Mouse (Mus musculus) myocyte (in vitro differentiated cells): ENCODE data around the gene Arap2. TPM values are rescaled to one million over a fixed set of nuclear protein-coding genes. Genes with fewer than 3 reads are reported as not detected.

ENCODE experiments used
- H3K27me3 ChIP-seq: one replicate; pipeline ENCODE4 v1.6.1; 2011; ENCODE audit not compliant: control insufficient read depth, insufficient read depth, insufficient read length
- H3K36me3 ChIP-seq: one replicate; pipeline ENCODE4 v1.6.1; 2011; ENCODE audit not compliant: control insufficient read depth, insufficient read depth
- H3K4me2 ChIP-seq: one replicate; pipeline ENCODE4 v1.6.1; 2011; ENCODE audit warnings: low read depth, control low read depth
- H3K4me3 ChIP-seq: one replicate; pipeline ENCODE4 v1.5.1; 2011; ENCODE audit warnings: mild to moderate bottlenecking, control low read depth, moderate library complexity
- H3K79me2 ChIP-seq: one replicate; pipeline ENCODE4 v1.6.1; 2011; ENCODE audit not compliant: control insufficient read depth, insufficient read depth
- H3ac ChIP-seq: one replicate; pipeline ENCODE4 v1.6.1; 2011; ENCODE audit not compliant: control insufficient read depth, insufficient read length
- CEBPB ChIP-seq: IDR thresholded peaks from 2 replicates; pipeline ENCODE4 v1.6.1; 2011; ENCODE audit warnings: mild to moderate bottlenecking, moderate library complexity; ENCODE audit not compliant: poor library complexity, insufficient read depth, severe bottlenecking
- E2F4 ChIP-seq: IDR thresholded peaks from one replicate; pipeline ENCODE4 v1.6.1; 2011; ENCODE audit warnings: mild to moderate bottlenecking, control low read depth, moderate library complexity; ENCODE audit not compliant: insufficient read depth
- MAX ChIP-seq: IDR thresholded peaks from one replicate; pipeline ENCODE4 v1.6.1; 2011; ENCODE audit warnings: low read depth, mild to moderate bottlenecking, control low read depth
- MYOD1 ChIP-seq, 3 experiments: IDR thresholded peaks; one replicate each; pipeline ENCODE4 v1.6.1; 2011; ENCODE audit warnings: control low read depth in 2 of 3, low read depth in 2 of 3, mild to moderate bottlenecking in 2 of 3, moderate library complexity in 1 of 3; ENCODE audit not compliant: insufficient read length in 2 of 3, control insufficient read depth in 1 of 3
- MYOG ChIP-seq, 3 experiments: IDR thresholded peaks; one replicate each; pipeline ENCODE4 v1.6.1; 2011; ENCODE audit warnings: control low read depth in 2 of 3, low read depth in 2 of 3, mild to moderate bottlenecking in 2 of 3; ENCODE audit not compliant: insufficient read length in 2 of 3, control insufficient read depth in 1 of 3, insufficient read depth in 1 of 3
- POLR2A ChIP-seq: IDR thresholded peaks from one replicate; pipeline ENCODE4 v1.6.1; 2011; ENCODE audit warnings: low read depth, mild to moderate bottlenecking, control low read depth, moderate library complexity; ENCODE audit not compliant: insufficient read length
- POLR2AphosphoS2 ChIP-seq: IDR thresholded peaks from one replicate; pipeline ENCODE4 v1.6.1; 2011; ENCODE audit warnings: low read depth, control low read depth; ENCODE audit not compliant: insufficient read length
- REST ChIP-seq: IDR thresholded peaks from one replicate; pipeline ENCODE4 v1.6.1; 2011; ENCODE audit warnings: mild to moderate bottlenecking, control low read depth, moderate library complexity; ENCODE audit not compliant: insufficient read depth, insufficient read length
- SRF ChIP-seq: IDR thresholded peaks from one replicate; pipeline ENCODE4 v1.6.1; 2011; ENCODE audit warnings: low read depth; ENCODE audit not compliant: control insufficient read depth, insufficient read length
- TCF12 ChIP-seq: IDR thresholded peaks from one replicate; pipeline ENCODE4 v1.6.1; 2011; ENCODE audit warnings: mild to moderate bottlenecking, control low read depth; ENCODE audit not compliant: poor library complexity, insufficient read depth, severe bottlenecking
- TCF3 ChIP-seq: IDR thresholded peaks from one replicate; pipeline ENCODE4 v1.6.1; 2011; ENCODE audit warnings: low read depth, control low read depth; ENCODE audit not compliant: insufficient read length
- USF1 ChIP-seq: IDR thresholded peaks from one replicate; pipeline ENCODE4 v1.6.1; 2011; ENCODE audit warnings: low read depth, mild to moderate bottlenecking, control low read depth, moderate library complexity
- polyA plus RNA-seq: library from polyadenylated mRNA; unstranded; fragments of >200 nt; fragmentation: generic; extraction: Trizol; gene quantifications from one replicate; pipeline ENCODE4 v1.2.1, GENCODE M21; 2012; ENCODE audit warnings: missing spikeins

Arap2 gene
- polyA plus RNA-seq, 1 experiment: 1.2 TPM

DNA sequence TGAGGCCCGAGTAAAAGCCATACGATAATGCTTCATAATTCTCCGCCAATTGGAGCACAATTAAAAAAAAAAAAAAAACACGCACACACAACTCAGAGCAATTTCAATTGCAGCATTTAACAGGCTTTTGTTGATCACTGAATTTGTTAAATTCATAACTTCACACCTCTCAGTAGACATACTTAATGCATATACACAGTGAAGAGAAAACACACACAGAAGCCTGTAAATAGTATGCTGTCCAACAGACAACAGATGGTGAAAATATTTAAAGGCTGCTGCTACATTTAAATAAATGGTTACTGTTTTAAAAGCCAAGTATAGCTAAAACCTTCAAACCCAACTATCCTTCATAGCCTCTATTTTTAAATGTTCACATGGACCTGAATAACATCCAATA, 123.6 kb downstream of the Arap2 start:
- TF ChIP-seq TCF3 (no peak), MYOG (IDR thresholded peaks at IDR 0.05; ENCODE audit: control insufficient read depth in 1 of 3, insufficient read depth in 1 of 3, insufficient read length in 2 of 3, low read depth in 2 of 3) (no peak), USF1 (no peak), REST (no peak), MAX (no peak), E2F4 (no peak), POLR2AphosphoS2 (no peak), SRF (no peak), MYOD1 (IDR thresholded peaks at IDR 0.05; ENCODE audit: control insufficient read depth in 1 of 3, insufficient read length in 2 of 3, low read depth in 2 of 3) (no peak), TCF12 (no peak), CEBPB (no peak), POLR2A (no peak)
- Histone ChIP-seq H3ac (no peak overlapping the region), H3K4me3 (no peak overlapping the region), H3K79me2 (no peaks in the 10 kb centered on the region), H3K27me3 (no peaks in the 10 kb centered on the region), H3K4me2 (no peak overlapping the region), H3K36me3 (no peaks in the 10 kb centered on the region)

GRCm38 (mm10) chr5:62640501-62640900, 125.5 kb downstream of the Arap2 start:
- no peak overlapping the region for H3K4me2 ChIP-seq
- no peaks in the 10 kb centered on the region for H3K79me2 ChIP-seq
- H3K27me3 ChIP-seq: no peaks in the 10 kb centered on the region
- TF ChIP-seq CEBPB (no peak), POLR2A (no peak), MYOD1 (IDR thresholded peaks at IDR 0.05; ENCODE audit: control insufficient read depth in 1 of 3, insufficient read length in 2 of 3, low read depth in 2 of 3) (no peak), USF1 (no peak), TCF3 (no peak)
- no peak overlapping the region for H3ac ChIP-seq
- H3K36me3 ChIP-seq: no peaks in the 10 kb centered on the region
- H3K4me3 ChIP-seq: no peak overlapping the region

- H3K36me3 ChIP-seq: no peaks in the 10 kb centered on the region
- TF ChIP-seq TCF3 (no peak), REST (no peak), MYOD1 (IDR thresholded peaks at IDR 0.05; ENCODE audit: control insufficient read depth in 1 of 3, insufficient read length in 2 of 3, low read depth in 2 of 3) (no peak), MAX (no peak), POLR2A (no peak), TCF12 (no peak), POLR2AphosphoS2 (no peak), E2F4 (no peak), CEBPB (no peak)
- H3K4me2 ChIP-seq: no peak overlapping the region
- no peak overlapping the region for H3K4me3 ChIP-seq
- no peaks in the 10 kb centered on the region for H3K79me2 ChIP-seq
- no peak overlapping the region for H3ac ChIP-seq
- no peaks in the 10 kb centered on the region for H3K27me3 ChIP-seq
Observed at GRCm38 (mm10) chr5:62636341-62636740, 129.6 kb downstream of the Arap2 start.

DNA sequence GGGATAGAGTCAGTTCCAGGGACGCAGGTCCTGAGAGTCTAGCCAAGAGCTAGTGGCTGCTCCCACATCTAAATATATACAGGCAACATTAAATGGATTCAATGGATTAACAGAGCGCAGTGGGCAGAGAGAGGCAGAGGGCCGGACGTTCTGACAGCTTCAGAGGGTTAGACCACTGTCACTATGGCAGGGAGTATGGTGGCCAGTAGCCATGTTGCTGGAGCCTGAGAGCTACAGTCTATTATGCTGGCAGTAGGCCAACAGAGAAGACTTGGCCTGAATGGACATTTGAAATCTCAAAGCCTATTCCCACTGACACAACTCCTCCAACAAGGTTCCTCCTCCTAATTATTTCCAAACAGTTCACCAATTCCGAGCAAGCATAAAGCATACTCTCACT, 137.1 kb downstream of the Arap2 start:
- Histone ChIP-seq H3K27me3 (no peaks in the 10 kb centered on the region), H3K79me2 (no peaks in the 10 kb centered on the region), H3K4me2 (no peak overlapping the region), H3K4me3 (no peak overlapping the region), H3K36me3 (no peaks in the 10 kb centered on the region), H3ac (no peak overlapping the region)
- TF ChIP-seq TCF12 (no peak), REST (no peak), POLR2AphosphoS2 (no peak), E2F4 (no peak), MAX (no peak)

DNA sequence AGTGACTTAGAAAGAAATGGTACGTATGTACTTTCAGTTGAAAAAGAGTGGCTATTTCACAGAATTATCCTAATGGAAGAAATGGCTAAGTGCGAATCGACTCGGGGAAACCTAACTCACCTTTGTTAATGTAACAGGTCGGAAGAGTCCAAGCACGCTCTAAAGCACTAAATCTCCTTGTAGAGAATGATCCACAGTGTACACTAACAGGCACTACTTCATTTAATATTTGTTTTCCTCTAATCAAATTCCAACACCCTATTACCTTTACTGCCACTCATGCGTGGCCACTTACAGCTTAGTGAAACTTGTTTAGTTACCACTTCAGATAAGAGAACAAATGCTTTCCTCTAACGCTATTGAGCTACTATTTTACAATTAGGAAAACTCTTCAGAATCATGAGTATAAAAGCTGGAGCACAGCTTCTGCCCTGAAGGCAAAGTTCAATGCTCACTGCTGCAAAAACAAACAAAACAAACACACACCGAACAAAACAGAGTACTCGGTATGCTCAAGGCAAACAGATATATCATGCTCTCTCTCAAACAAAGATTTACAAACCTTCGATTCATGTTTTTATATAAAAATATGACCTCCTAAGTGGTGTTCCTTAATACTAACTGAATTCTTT, 143.0 kb downstream of the Arap2 start:
- no peaks in the 10 kb centered on the region for H3K36me3 ChIP-seq
- H3K79me2 ChIP-seq: no peaks in the 10 kb centered on the region
- H3K4me2 ChIP-seq: no peak overlapping the region
- H3K4me3 ChIP-seq: no peak overlapping the region
- H3ac ChIP-seq: no peak overlapping the region
- TF ChIP-seq MYOD1 (IDR thresholded peaks at IDR 0.05; ENCODE audit: control insufficient read depth in 1 of 3, insufficient read length in 2 of 3, low read depth in 2 of 3): no peak
- no peak for TF ChIP-seq MYOG (IDR thresholded peaks at IDR 0.05; ENCODE audit: control insufficient read depth in 1 of 3, insufficient read depth in 1 of 3, insufficient read length in 2 of 3, low read depth in 2 of 3)
- no peak for TF ChIP-seq REST
- no peak for TF ChIP-seq SRF
- no peak for TF ChIP-seq USF1
- no peaks in the 10 kb centered on the region for H3K27me3 ChIP-seq
